Mouse (Mus musculus): ENCODE results near the gene Umad1.

Gene Umad1

DNA sequence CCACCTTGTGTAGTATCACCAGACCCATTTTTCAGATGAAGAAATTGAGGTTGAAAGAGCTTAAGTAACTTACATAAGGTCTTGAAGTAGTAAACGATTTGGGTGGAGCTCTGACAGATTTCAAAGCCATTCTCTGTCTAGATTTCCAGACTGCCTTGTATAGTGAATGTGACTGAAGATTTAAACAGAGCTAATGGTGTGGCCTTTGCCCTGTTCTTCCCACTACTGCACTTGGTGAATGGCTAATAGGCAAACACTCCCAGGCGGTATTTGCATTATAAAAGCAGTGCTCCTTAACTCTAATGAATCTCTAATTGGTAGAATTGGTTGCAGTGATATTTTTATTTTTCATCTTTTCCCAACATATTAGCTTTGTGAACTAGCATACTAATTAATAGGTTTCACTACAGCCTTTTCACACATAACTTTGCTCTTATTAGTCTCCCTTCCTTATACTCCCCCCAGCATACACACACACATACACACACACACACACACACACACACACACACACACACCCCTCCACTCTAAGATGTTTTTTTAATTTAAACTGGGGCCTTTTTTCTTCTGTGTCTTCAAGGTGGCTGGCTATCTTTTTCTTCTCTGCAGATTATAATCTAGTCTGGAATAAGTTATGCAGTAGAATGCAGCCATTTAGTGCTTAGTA, 109.2 kb downstream of the Umad1 start:
- in situ Hi-C loops (cut with MseI, MboI) = no loop called here

GRCm38 (mm10) chr6:8370624-8371023, 111.5 kb downstream of the Umad1 start:
- in situ Hi-C loops (cut with MseI, MboI) = no loop called here

- in situ Hi-C loops (cut with MseI, MboI) = no loop called here
Observed at GRCm38 (mm10) chr6:8373051-8373450, 114.0 kb downstream of the Umad1 start.

GRCm38 (mm10) chr6:8373851-8374250, 114.8 kb downstream of the Umad1 start:
- in situ Hi-C loops (cut with MseI, MboI) = no loop called here

- in situ Hi-C loops (cut with MseI, MboI) = no loop called here
Observed at GRCm38 (mm10) chr6:8374290-8374689, 115.2 kb downstream of the Umad1 start.

DNA sequence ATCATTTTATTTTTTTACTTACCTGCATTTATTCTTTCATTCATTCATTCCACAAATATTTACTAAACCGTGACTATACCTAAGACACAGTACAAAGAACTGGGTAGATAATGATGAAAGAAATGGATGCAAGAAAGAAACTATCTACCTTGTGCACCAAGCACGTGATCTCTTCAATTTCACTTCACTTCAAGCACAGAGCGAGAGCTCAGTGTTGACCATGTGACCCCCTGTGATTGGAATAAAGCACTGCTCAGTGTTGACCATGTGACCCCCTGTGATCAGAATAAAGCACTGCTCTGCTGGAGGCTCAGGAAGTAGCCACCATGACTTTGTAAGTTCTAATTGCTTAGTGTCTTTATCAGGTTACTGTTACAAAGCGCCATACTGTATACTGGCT, 115.6 kb downstream of the Umad1 start:
- in situ Hi-C loops (cut with MseI, MboI) = no loop called here

DNA sequence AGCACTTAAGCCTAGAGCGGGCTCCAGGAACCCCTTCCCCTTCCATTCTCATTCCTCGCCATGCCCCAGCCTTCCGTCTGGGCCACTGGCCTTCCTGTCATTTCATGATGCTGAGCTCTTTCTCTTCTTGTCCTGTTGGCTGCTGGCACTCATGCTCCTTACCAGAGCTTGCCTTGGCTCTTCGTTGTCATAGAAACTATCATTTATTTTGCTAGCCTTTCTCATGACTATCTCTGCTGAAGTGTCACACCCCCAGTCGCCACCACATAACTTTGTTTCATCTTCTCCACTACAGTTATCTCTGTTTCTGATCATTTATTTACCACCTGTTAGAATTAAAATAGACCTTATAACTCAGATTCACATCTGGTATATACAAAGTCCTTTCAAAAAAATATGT, 117.3 kb downstream of the Umad1 start:
- in situ Hi-C loops (cut with MseI, MboI) = no loop called here

DNA sequence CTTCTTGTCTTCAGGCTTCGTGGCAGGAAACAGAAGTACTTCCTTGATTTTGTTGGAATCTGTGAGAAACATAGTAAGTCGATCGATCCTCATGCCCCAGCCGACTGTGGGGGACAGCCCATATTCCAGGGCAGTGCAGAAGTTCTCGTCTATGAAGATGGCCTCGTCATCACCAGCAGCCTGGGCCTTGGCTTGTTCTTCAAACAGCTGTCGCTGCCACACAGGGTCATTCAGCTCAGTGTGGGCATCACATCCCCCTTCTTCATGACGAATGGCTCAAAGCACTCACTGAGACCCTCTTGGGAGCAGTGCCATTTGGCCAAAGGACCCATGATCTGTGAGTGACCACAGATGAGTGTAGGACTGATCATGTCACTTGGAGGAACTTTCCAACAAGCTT, 118.6 kb downstream of the Umad1 start:
- in situ Hi-C loops (cut with MseI, MboI) = no loop called here

- in situ Hi-C loops (cut with MseI, MboI) = no loop called here
Observed at GRCm38 (mm10) chr6:8389307-8389706, 130.2 kb downstream of the Umad1 start.

DNA sequence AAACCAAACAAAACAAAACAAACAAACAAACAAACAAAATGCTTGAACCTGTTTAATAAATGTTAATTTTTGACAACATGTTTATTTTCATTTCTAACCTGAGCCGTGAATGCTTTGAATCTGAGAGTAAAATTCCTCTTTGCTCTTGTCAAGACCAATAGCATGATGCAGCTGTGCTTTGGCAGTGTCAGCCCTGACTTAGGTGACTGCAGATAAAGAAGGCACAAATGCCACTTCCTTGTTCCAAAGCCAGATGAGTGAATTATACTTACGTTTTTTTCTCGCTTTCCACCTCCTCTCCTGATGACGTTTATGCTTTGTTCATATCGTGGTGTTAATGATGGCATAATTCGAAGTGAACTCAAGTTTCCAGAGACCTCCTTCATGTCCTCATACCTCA, 131.2 kb downstream of the Umad1 start:
- in situ Hi-C loops (cut with MseI, MboI) = no loop called here

- in situ Hi-C loops (cut with MseI, MboI) = no loop called here
Observed at GRCm38 (mm10) chr6:8390935-8391334, 131.8 kb downstream of the Umad1 start.

DNA sequence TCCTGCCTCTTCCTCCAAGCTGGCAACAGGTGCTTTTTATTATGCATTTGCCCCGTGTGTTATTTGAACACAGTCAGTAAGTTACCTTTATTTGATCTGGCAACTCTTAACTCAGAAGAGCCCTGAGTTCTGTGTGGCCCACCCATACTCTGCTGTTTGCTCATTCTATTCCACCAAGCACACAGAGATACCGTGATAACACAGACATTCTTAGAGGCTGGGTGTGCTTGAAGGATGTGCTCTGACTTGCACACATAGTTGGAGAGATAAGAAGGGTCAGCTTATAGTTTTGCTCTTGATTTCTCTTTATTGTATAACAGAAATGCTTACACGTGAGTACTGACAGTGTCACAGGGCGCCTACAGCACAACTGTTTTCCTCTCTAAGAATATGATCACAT, 133.9 kb downstream of the Umad1 start:
- in situ Hi-C loops (cut with MseI, MboI) = no loop called here

DNA sequence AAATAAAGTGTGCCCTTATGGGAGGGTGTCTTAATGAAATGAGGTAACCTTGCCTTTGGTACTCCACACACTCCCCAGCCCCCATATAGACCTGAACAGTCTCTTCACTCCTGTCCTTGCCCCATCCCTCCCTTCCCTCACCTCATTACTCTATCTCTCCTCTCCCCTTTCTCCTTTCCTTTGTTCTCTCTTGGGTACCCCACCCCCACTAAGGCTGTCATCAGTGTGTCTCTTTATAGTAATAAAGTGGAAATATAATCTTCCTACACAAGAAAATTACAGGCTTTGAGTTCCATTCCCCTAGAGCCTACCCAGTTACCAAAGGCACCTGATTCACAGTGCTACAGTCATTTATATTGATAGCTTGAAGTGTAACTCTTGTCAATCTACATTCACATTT, 135.0 kb downstream of the Umad1 start:
- in situ Hi-C loops (cut with MseI, MboI) = no loop called here

- in situ Hi-C loops (cut with MseI, MboI) = no loop called here
Observed at GRCm38 (mm10) chr6:8395061-8395460, 136.0 kb downstream of the Umad1 start.

DNA sequence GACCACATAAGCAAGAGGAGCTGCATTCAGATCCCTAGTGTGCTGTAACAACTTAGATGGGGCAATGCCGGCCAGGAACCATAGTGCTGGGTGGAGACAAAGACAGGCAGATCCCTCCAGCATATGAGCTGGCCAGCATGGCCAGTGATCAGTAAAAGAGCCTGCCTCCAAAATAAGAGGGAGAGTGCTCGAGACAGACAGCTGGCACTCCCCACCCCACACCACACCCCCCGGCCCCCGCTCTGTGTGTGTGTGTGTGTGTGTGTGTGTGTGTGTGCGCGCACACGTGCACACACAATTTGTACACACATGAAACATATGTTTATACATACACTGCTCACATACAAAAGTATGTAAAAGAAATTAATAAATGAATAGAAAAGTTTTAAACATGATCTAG, 138.2 kb downstream of the Umad1 start:
- in situ Hi-C loops (cut with MseI, MboI) = no loop called here

GRCm38 (mm10) chr6:8399710-8400109, 140.6 kb downstream of the Umad1 start:
- in situ Hi-C loops (cut with MseI, MboI) = no loop called here

GRCm38 (mm10) chr6:8403127-8403526, 144.0 kb downstream of the Umad1 start:
- in situ Hi-C loops (cut with MseI, MboI) = no loop called here

DNA sequence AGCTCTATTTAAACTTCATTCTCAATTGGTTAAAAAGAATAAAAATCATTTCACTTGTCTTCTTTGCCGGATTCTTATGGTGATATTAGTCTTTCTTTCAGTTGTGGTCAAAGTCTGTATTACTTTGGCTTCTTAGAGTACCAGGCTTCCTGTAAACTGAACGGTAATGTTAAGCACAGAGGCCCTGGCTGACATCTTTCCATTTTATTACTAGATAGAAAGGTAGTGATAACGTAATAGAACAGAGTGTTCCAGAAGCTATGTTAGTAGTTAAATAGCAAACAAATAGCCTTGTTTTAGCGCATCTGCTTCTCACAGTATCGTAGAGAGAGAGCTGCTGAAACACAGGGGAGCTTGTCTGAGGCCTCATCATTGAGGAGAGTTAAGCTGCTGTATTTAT, 146.8 kb downstream of the Umad1 start:
- in situ Hi-C loops (cut with MseI, MboI) = no loop called here

DNA sequence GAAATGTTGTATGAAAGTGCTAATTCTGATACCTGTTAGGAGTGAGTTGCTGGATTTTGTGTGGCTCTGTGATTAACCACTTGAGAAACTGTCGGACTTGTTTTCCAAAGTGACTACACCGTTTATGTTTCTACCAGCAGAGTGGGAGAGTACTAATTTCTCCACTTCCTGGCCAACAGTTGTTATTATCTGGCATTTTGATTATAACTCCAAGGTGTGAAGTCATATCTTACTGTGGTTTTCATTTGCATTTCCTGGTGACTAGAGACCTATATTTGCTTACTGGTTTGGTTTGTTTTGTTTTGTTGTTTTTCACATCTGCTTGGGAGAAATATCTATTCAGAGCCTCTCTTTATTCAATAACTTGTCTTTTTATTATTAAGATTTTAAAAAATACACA, 149.2 kb downstream of the Umad1 start:
- in situ Hi-C loops (cut with MseI, MboI) = no loop called here

- in situ Hi-C loops (cut with MseI, MboI) = no loop called here
Observed at GRCm38 (mm10) chr6:8409865-8410264, 150.8 kb downstream of the Umad1 start.

GRCm38 (mm10) chr6:8412845-8413598, 153.9 kb downstream of the Umad1 start:
- in situ Hi-C loops (cut with MseI, MboI) = no loop called here

GRCm38 (mm10) chr6:8414020-8414419, 154.9 kb downstream of the Umad1 start:
- in situ Hi-C loops (cut with MseI, MboI) = no loop called here

- in situ Hi-C loops (cut with MseI, MboI) = no loop called here
Observed at GRCm38 (mm10) chr6:8415823-8416222, 156.7 kb downstream of the Umad1 start.

Measured in mouse trophoblast stem cell (cell line).